Mouse (Mus musculus) heart, adult 2 months (tissue): Measurements from ENCODE around the gene Actg1.

Experiments
- CTCF ChIP-seq: fragments of 200-600 bp; IDR thresholded peaks from 2 replicates; pipeline ENCODE4 v1.8.1; 2022; ENCODE audit warnings: antibody characterized with exemption, mild to moderate bottlenecking, moderate library complexity
- POLR2A ChIP-seq: fragments of 200-500 bp; IDR thresholded peaks from 2 replicates; pipeline ENCODE4 v1.6.1; 2011; ENCODE audit warnings: mild to moderate bottlenecking, low read depth, low read length, control low read depth; ENCODE audit not compliant: insufficient read depth

- no peak for TF ChIP-seq POLR2A
- TF ChIP-seq CTCF: no peak
Measured at GRCm38 (mm10) chr11:120311561-120311960, 36.8 kb downstream of the Actg1 start.
